8 mouse cellular contexts compared by ENCODE assay signal in genomic region chr14:21830876-21831767, GRCm38 (mm10). TPM values are rescaled to one million over a fixed set of nuclear protein-coding genes. Genes with fewer than 3 reads are reported as not detected.
A peak's percentile ranks its signal among the peaks of the same experiment; 100 is the strongest.
DNase-seq lines count a peak whose midpoint lies in the region; ATAC-seq and TF ChIP-seq lines count a peak whose summit lies in the region.

No protein-coding gene starts in this region.

- under 1% methylated on average over 73 of the region's 73 CpGs for WGBS in bone marrow, adult 2 months
- WGBS in embryonic facial prominence, embryonic 14.5 days, result 0% methylated on average over 5 of the region's 73 CpGs
- WGBS in limb, embryonic 13.5 days, result under 1% methylated on average over 72 of the region's 73 CpGs
- under 1% methylated on average over 73 of the region's 73 CpGs for WGBS in midbrain, embryonic 15.5 days

- peak; percentile 98 for DNase-seq in A20 (ENCODE audit: low read depth, low spot score)
- peak; percentile 97 for DNase-seq in embryonic facial prominence, embryonic 14.5 days (ENCODE audit: low spot score)
- DNase-seq in heart, adult 8-10 months (ENCODE audit: low spot score), result peak; percentile 96
- DNase-seq in kidney, adult 8-10 months, result peak; percentile 95 to 97
- DNase-seq in spleen, adult 18-20 months, result peak; percentile 95 to 98

- no peaks in the 10 kb centered on the region for H3K4me1 ChIP-seq in bone marrow, adult 2 months (ENCODE audit: control insufficient read depth, insufficient read depth, low read length)
- H3K4me1 ChIP-seq in embryonic facial prominence, embryonic 14.5 days (ENCODE audit: control insufficient read depth, insufficient read depth, low read length), result peaks cover 11% of the 10 kb centered on the region; the same call in 1 of the 2 replicates
- H3K4me1 ChIP-seq in limb, embryonic 13.5 days, result peaks cover 28% of the 10 kb centered on the region
- H3K4me1 ChIP-seq in midbrain, embryonic 15.5 days, result peaks cover 31% of the 10 kb centered on the region

- H3K27me3 ChIP-seq in embryonic facial prominence, embryonic 14.5 days (replicated peaks; ENCODE audit: control insufficient read depth, insufficient read depth, low read length), result no peaks in the 10 kb centered on the region
- no peaks in the 10 kb centered on the region for H3K27me3 ChIP-seq in limb, embryonic 13.5 days
- no peaks in the 10 kb centered on the region for H3K27me3 ChIP-seq in midbrain, embryonic 15.5 days (replicated peaks)

- no peaks in the 10 kb centered on the region for H3K9me3 ChIP-seq in embryonic facial prominence, embryonic 14.5 days (ENCODE audit: control insufficient read depth, low read length)
- H3K9me3 ChIP-seq in limb, embryonic 13.5 days, result no peaks in the 10 kb centered on the region
- H3K9me3 ChIP-seq in midbrain, embryonic 15.5 days, result no peaks in the 10 kb centered on the region

- H3K4me2 ChIP-seq in embryonic facial prominence, embryonic 14.5 days (ENCODE audit: low read depth, low read length), result peak overlapping the region; percentile 88
- peak overlapping the region; percentile 92 for H3K4me2 ChIP-seq in limb, embryonic 13.5 days (replicated peaks)
- peak overlapping the region; percentile 84 for H3K4me2 ChIP-seq in midbrain, embryonic 15.5 days

- H3K27ac ChIP-seq in bone marrow, adult 2 months (ENCODE audit: control insufficient read depth, insufficient read depth, low read depth, low read length, poor library complexity), result peak overlapping the region; percentile 97
- peak overlapping the region; percentile 94 for H3K27ac ChIP-seq in embryonic facial prominence, embryonic 14.5 days (replicated peaks; ENCODE audit: low read depth, low read length)
- H3K27ac ChIP-seq in limb, embryonic 13.5 days, result peak overlapping the region; percentile 87
- H3K27ac ChIP-seq in midbrain, embryonic 15.5 days, result peak overlapping the region; percentile 92

- peak; percentile 98 for ATAC-seq in embryonic facial prominence, embryonic 14.5 days (ENCODE audit: low read depth)
- ATAC-seq in limb, embryonic 13.5 days (ENCODE audit: low FRiP score, low read depth), result peak; percentile 98
- ATAC-seq in midbrain, embryonic 15.5 days (replicated peaks), result peak; percentile 97

- no peak for TF ChIP-seq CTCF in bone marrow, adult 2 months (IDR thresholded peaks at IDR 0.05; ENCODE audit: control insufficient read depth, insufficient read depth, low read length)

- TF ChIP-seq POLR2A in bone marrow, adult 2 months (IDR thresholded peaks at IDR 0.05; ENCODE audit: borderline replicate concordance, control insufficient read depth, low read depth, low read length), result peak; percentile 88

- peak overlapping the region; percentile 94 for H3K9ac ChIP-seq in embryonic facial prominence, embryonic 14.5 days (ENCODE audit: low read depth, low read length)
- peak overlapping the region; percentile 95 for H3K9ac ChIP-seq in limb, embryonic 13.5 days
- H3K9ac ChIP-seq in midbrain, embryonic 15.5 days, result peak overlapping the region; percentile 88

- H3K36me3 ChIP-seq in embryonic facial prominence, embryonic 14.5 days (ENCODE audit: control insufficient read depth, insufficient read depth, low read length), result peaks cover 26% of the 10 kb centered on the region
- peaks cover 30% of the 10 kb centered on the region for H3K36me3 ChIP-seq in limb, embryonic 13.5 days
- 0 out of 2 replicates have a peak, but pooled peaks cover 3% of the 10 kb centered on the region for H3K36me3 ChIP-seq in midbrain, embryonic 15.5 days (replicated peaks)

- peak overlapping the region; percentile 91 for H3K4me3 ChIP-seq in bone marrow, adult 2 months (replicated peaks; ENCODE audit: control insufficient read depth, low read depth, low read length)
- H3K4me3 ChIP-seq in embryonic facial prominence, embryonic 14.5 days (ENCODE audit: low read depth, low read length), result peak overlapping the region; percentile 93
- peak overlapping the region; percentile 98 for H3K4me3 ChIP-seq in limb, embryonic 13.5 days
- peak overlapping the region; percentile 82 for H3K4me3 ChIP-seq in midbrain, embryonic 15.5 days

RNA-seq across cellular contexts. Expression of gene Vdac2, which starts 6.1 kb away (rescaled TPM):
- polyA plus RNA-seq in bone marrow, adult 2 months (2011; ENCODE audit: insufficient read depth, insufficient read length, low replicate concordance, missing spikeins), result 84.6 and 85.2 TPM in 2 replicates
- polyA plus RNA-seq in embryonic facial prominence, embryonic 14.5 days (2014; fragmentation: Nextera tagmentation; extraction: Ambion mirVana), result 251 and 260 TPM in 2 replicates
- total RNA-seq in heart, adult 8-10 months (2022), result 100 to 1,000 TPM; 468 to 498 (median 480) TPM
- 241 and 242 TPM in 2 replicates for polyA plus RNA-seq in limb, embryonic 13.5 days (2015; fragmentation: Nextera tagmentation; extraction: Ambion mirVana)
- 265 and 272 TPM in 2 replicates for polyA plus RNA-seq in midbrain, embryonic 15.5 days (2015; fragmentation: Nextera tagmentation; extraction: Ambion mirVana)

RNA-seq across cellular contexts. Expression of gene Comtd1, which starts 17.7 kb away (rescaled TPM):
- 15.8 and 45.0 TPM in 2 replicates for polyA plus RNA-seq in bone marrow, adult 2 months (2011; ENCODE audit: insufficient read depth, insufficient read length, low replicate concordance, missing spikeins)
- 18.7 and 19.4 TPM in 2 replicates for polyA plus RNA-seq in embryonic facial prominence, embryonic 14.5 days (2014; fragmentation: Nextera tagmentation; extraction: Ambion mirVana)
- 10 to 100 TPM in 2 of 4 experiments, 1 to 10 TPM in 2; 8.4 to 12.0 (median 10.3) TPM for total RNA-seq in heart, adult 8-10 months (2022)
- polyA plus RNA-seq in limb, embryonic 13.5 days (2015; fragmentation: Nextera tagmentation; extraction: Ambion mirVana), result 21.0 and 24.2 TPM in 2 replicates
- polyA plus RNA-seq in midbrain, embryonic 15.5 days (2015; fragmentation: Nextera tagmentation; extraction: Ambion mirVana), result 52.3 and 54.4 TPM in 2 replicates

Comparison
In these comparisons a context has a peak if more than half of its experiments do, and no peak if none do; other contexts are left out.
1. Peak in every context shown above with its lines: DNase-seq, ATAC-seq, H3K4me3 ChIP-seq and H3K27ac ChIP-seq.